Mouse (Mus musculus) urinary bladder, postnatal 10 days (tissue): ENCODE data around the gene Arhgef7.

ENCODE experiments used
- DNase-seq: peaks from one replicate; pipeline ENCODE4 v3.0.0; 2022; ENCODE audit warnings: low spot score

Gene Arhgef7

DNA sequence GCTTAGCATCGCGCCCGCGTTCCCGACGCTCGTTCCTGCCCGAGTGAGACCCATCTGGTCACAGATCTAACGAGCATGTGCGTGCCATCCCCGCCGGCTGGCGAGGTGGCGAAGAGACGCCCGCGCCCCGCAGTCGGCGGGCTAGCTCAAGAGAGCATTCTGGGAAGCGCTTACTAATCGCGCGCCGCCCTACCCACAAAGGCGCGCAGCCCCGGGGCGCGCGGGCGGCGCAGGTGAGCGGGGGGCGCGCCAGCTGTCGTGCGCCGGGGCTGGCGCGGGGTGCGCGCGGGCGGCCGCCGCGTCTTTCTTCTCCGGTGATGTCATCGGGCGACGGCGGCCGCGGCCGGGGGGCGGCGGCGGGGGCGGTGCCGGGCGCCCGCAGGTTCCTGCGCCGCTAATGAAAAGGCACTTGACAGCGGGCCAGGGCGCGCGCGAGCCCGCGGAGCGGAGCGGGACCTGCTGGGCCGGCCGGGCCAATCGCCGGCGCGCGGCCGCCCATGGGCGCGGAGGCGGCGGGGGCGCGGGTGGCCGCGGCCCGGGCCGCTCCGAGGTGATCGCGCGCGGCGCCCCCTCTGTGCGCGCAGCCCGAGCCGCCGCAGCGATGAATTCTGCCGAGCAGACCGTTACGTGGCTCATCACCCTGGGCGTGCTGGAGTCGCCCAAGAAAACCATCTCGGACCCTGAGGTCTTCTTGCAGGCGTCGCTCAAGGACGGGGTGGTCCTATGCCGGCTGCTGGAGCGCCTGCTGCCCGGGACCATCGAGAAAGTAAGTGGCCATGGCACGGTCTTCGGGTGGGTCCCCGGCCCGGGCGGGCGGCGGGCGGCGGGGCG, at the start of gene Arhgef7:
Arhgef7 (plus strand) TSS at position 71 of the 831 bp plus-strand sequence.
- no peak for DNase-seq

DNA sequence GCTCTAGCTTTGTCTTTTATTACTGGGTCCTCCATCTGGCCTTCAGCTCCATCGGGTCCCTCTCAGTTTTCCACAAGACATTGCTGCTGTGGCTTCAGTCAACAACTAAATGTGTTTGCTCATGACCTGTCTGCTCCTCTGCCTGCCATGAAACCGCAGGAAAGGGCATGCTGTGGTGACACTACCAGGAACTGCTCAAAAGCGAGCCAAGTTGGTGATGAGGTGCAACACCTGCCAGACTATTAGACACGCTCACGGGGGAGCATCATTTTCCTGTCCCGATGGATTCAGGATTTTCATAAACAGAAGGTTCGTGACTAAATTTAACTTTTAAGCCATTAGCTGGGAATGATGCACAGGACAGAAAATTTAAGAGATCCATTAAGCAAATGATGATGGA, 43.0 kb upstream of the Arhgef7 start:
- DNase-seq = no peak

DNA sequence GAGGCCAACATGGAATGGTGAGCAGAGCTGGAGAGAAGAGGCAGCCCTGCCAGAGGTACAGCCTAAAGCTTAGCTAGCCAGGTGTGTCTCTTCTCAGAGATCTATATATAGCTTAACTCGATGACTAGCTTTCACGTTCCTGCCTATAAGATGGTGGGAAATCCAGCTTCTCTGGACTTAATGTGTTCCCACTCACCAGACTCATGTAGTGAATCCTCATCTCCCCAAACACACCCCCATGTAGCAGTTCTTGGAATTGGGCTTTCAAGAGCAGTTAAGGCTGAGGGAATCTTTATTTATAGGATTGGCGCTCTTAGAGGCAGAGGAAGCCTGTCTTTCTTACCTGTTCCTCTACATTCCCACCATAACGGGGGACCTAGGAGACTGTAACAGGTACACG, 40.3 kb upstream of the Arhgef7 start:
- no peak for DNase-seq

DNA sequence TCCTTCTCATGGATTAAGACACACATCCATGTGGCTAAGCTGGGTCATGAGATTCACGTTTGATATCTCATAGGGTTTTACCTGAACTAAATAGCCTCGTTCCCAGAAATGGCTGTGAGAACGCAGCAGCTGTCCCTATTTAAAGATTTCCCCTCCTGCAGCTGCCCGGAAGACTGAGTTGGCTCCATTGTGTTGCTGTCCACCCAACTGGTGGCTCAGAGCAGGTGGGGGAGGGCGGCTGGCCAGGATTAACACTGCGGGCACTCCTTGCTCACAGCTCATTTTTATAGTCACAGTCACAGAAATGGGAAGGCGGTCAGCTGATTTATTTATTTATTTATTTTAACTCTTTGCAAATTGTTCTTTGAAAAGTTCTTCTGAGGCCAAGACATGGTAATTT, 37.6 kb upstream of the Arhgef7 start:
- no peak for DNase-seq

DNA sequence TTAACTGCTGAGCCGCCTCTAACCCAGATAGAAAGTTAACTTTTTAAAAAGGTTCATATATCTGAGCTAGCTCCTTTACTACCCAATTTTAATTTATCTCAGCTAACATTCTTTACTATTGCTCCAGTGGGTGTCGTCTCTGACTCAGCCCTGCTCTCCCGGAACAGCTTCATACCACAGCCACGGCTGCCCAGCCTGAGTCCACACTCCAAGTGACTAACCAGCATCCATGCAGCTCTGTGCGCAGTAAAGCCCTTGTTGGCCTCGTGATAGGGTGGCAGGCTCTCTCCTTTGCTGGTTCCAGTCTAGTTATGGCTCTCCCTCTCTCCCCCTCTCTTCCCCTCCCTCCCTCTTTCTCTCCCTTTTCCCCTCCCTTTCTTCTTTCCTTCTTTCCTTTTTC, 36.2 kb upstream of the Arhgef7 start:
- DNase-seq = no peak

DNA sequence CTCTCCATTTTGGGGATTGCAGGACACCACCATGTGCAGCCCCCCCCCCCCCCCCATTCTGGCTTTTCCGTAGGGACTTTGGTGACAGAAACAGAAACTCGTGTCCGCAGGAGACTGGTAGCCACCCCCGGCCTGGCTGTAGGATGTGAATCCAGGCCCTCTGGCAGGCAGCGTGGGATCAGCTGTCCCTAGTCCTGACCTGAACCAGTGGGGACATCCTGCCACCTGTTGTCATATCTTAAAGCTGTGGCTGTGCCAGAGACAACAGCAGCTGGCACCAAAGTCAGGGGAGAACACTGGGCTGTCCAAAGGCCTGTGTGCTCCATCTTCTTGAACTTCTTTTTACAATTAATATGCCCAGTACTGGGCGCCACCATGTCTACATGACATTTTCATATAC, 35.8 kb upstream of the Arhgef7 start:
- no peak for DNase-seq

DNA sequence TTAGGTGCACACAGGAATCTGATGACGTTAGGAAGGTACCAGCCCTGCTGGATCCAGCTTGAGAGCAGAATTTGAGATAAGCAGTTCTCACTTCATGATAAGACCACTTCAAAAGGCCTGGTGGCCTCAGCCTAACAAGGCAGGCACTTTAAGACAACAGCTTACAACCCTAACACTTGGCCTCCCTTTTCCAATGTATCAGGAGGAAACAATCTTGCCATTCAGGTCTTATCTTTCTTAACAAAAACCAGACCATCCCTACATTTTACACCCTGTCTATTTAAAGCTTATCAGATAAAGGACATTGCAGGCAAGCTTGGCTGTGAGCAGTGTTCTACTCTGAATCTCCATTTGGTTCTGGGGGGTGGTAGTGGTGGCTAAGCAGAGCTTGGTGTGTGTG, 35.1 kb upstream of the Arhgef7 start:
- DNase-seq = no peak

DNA sequence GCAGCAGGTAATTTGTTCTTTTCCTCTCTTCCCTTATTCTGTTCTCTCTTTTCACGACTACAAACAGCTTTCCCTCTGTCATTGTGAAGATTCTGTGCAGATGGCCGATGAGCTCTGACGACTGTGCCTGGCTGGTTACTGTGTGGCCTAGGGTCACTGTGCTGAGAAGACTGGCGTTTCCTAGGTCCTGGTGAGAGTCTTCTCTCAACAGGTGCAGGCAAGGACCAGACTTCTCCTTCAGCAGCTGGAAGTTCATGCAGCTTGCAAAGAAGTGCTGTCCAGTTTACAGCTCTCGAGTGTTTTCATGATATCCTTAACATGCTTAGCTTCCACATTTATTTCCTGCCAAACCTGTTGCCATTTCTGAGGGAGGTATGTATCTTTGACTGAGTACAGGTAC, 33.5 kb upstream of the Arhgef7 start:
- no peak for DNase-seq

DNA sequence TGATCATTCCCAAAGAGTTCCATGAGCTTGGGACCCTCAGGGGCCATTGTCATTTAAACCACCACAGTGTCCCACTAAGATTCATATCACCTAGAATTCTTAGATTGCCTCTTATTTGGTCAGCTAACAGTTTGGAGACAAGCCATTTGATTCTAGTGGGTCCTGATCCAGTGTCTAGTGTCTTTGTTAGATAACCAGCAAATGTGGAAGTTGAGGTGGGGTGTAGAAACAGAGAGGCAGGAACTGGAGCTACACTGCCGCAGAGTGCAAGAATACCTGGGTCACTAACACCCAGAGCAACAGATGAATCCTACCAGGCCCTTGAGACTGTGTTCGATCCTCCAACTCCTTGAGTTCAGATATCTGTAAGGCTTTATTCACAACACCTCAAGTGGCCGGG, 31.3 kb upstream of the Arhgef7 start:
- DNase-seq = no peak

DNA sequence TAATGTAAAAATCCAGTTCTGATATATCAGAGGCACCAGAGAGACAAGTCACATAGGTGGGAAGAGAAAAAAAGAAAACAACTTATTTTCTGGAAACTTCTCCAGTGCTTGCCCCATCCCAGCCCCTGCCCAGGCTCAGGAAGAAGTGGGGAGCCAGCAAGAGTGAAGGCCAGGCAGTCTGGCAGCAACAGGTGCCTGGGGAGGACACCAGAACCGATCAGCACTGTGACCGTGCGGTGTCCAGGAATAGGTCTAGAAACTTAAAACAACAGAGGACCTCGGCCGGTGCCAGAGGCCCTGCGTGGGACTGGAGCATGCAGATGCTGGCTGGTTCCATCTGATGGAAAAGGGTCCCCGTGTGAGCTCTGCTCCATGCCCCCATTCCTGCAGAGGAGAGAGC, 30.1 kb upstream of the Arhgef7 start:
- DNase-seq = no peak

DNA sequence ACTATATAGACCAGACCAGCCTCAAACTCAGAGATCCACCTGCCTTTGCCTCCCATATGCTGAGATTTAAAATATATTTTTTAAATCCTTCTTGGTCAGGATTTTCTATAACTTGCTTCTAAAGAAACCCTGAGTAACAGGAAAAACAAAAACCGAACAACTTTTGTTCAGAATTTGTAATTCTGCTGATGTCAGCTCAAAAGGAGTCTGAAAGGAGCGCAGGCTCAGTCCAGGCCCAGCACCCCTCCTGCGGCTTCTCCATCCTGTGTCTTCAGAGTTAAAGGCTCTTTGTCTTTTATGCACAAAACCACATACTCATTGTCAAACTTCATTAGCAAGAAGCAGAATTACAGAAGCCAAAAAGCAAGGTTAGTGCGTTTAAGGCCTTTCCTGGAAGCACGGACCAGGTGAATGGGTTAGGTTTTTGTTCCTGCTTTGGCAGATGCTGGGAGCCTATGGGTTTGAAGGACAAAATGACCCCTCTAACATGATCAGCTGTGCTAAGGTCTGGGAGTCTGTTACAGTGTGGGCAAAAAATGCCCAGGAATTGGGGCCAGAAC, 28.0 kb upstream of the Arhgef7 start:
- DNase-seq = no peak

DNA sequence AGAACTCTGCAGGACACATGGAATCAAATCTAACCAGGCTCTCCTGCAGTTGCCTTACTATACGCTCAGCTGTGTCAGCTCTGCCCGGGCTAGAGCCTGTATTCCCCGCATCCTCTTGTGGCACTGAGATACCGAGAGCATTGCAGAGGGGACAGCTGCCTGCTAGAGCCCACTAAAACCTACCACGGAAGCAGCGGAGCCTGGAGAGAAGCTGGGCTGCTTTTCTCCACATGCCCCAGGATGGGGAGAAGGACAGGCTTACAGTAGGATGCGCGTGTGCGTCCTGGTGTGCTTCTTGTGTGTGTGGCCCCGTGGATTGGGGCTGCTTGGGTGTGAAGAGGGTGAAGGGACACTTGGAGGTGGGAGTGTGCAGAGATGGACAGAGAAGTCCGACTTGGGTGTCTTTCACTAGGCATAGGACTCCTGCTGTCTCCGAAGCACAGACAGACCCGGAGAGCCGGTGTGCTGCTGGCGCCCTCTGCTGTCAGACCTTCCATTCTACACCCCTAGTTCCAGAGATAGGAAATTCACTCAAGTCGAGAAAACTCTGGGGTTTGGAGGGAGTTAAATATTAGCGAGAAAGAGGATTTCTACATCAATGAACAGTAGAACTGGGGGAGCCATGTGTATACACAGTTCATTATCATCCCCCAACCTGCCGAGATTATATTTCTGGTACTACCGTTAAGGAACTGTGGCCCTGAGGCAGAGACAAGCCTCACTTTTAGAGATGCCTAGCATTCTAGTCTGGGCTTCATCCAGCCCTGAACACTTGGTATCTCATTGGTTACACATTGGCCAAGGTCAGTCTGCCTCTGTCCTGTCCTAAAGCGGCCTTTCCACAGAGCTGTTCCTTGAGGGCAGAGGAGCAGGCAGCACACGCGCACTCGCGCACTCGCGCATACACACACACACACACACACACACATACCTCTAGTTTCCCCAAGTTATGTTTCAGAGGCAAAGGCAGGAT, 27.2 kb upstream of the Arhgef7 start:
- peak; percentile 30 for DNase-seq

DNA sequence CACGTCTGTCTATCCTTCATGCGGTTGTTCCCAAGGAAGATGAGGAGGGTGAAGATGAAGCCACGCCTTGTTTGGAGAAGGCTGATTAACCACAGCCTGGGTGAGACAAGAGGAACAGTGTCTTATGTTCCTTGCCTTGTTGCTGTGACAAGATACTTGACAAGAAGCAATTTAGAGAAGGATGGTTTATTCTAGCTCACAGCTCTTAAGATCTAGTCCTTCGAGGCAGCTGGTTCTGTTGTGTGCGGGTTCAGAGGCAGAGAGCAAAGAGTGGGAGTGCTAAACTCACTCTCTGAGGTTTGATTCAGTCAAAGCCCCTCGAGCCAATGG, 26.5 kb upstream of the Arhgef7 start, which contains the start of gene 1700016D06Rik:
1700016D06Rik (minus strand) TSS at position 31 of the 330 bp plus-strand sequence.
- no peak for DNase-seq

DNA sequence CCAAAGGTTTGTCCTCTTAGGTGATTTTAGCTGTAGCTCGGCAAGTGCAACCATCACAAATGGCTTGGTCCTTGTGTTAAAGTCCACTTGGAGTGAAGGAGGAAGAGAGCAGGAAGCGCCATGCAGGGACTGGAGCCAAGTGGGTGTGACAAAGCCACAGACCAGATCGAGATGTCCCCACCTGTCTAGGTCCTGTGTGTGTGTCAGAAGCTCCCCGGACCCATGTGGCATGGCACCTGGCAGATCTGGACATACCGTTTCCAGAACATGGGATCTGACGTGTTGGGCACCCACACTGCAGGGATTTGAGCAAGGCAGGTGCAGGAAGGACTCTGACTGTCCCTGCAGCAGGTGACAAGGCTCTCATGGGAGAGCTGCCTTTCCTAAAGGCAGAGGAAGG, 26.1 kb upstream of the Arhgef7 start:
- no peak for DNase-seq

DNA sequence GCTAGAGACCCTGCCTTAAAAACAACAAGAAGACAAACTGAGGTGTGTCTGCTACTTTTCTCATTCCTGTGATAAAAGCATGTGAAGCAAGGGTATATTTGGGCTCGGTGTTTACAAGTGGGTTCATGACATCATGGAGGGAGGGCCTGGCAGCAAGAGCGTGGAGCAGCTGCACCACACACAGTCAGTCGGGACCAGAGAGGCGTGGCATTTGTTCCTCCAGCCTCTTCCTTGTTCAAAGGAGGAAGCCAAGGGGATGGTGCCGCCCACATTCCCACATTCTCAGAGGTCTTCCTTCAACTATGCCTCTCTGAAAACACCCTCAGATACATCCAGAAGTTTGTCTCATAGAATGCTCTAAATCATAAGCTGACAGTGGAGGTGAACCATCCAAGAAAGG, 23.7 kb upstream of the Arhgef7 start:
- DNase-seq = no peak

DNA sequence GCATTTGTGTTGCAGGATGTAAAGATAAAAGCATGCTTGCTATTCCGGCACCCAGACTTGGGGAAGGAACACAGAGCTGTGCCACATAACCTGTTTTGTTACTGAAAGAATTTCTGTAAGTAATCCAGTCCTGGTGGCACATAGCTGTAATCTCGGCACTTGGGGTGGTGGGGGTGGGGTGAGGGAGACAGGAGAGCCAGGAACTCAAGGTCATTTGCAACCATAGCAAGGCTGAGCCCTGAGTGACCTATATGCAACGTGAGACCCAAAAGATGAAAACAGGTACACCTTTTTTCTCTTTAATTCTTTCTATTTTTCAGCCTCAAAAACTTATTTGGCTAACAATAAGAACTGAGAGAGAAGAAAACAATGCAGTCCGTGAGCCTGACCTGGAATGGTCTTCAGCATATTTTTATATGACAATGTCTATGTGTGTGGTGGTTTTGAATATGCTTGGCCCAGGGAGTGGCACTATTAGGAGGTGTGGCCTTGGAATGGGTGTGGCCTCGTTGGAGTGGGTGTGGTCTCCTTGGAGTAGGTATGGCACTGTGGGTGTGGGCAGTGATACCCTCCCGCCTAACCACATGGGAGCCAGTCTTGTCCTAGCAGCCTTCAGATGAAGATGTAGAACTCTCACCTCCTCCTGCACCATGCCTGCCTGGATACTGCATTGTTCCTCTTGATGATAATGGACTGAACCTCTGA, 22.7 kb upstream of the Arhgef7 start:
- no peak for DNase-seq

DNA sequence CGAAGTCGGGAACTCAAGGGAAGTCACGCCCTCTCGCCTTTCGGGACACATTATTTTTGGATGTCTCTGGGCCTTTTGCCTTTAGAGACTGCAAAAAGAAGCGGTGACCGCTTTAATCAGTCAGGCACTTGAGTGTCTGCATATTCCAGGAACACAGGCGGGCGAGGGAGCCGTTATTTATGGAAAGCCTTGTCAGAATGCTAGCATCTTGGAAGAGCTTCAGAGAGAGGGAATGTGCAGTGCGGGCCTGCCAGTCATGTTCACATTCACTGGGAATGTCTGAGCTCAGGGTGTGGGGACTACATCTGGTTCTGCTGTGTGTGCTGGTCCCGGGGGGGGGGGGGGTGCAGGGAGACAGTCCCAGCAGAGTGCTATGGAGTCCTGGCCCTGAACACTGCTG, 21.7 kb upstream of the Arhgef7 start:
- no peak for DNase-seq

DNA sequence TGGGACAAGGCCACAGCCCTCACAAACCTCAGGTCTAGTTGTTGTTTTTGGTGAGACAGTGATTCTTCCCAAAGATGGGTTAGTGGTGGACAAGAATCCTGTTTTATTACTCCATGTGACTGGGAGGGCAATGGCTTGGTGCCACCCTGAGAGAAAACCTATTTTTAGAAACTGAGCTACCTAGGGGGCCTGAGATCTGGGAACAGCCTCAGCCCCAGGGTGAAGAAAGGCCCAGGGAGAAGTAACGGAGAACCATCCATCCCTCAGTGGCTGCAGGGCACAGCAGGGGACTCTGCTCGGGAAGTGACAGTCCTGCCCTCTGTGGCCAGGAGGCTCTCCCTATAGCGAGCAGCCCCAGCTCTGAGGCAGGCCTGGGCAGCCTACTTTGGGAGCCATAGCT, 19.8 kb upstream of the Arhgef7 start:
- DNase-seq = no peak

DNA sequence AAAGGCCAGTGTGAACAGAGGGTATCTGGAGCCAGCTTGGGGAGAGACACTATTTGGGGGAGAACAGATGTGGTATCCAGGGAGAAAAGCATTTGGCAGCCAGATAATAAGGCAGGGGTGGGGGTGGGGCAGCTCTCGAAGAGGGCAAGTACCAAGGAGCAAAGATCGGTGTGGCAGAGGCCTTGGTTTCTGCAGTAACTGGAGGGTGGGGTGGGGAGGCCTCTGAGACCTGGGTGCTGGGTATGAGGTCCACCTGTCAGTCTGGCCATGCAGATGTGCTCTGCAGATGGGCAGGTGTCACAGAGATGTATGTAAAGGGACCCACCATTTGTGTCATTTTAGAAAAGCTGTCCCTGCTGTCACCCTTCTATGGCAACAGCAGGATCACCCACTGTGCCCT, 18.7 kb upstream of the Arhgef7 start:
- no peak for DNase-seq

DNA sequence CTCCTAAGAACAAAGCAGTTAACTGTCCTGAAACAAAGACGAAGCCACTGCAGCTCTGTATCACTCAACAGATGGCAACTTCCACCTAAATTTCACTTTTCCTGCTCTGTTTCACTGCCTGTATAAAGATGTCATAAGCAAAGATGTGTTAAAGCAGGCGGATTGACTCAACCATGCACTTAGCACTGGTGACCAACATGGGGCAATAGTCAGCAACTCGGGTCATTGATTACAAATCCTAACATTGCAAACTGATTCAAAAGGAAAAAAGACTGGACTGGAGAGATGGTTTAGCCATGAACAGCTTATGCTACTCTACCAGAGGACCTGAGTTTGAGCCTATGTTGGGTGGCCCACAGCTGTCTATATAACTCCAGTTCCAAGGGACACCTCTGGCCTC, 18.0 kb upstream of the Arhgef7 start:
- no peak for DNase-seq

DNA sequence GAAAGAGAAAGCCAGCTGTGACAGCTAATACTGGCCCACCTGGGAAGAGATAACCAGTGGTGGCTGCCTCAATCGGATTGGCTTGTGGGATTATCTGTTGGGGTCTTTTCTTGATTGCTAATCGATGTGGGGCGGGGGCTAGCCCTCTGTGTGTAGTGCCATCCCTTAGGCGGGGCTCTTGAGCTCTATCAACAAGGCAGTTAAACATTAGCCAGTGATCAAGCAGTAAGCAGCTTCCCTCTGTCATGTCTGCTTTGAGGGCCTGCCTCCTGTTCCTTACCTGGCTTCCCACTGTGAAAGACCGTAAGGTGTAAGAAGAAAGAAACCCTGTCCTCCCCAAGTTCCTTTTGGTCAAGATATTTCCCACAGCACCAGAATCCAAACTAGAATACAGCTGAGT, 17.1 kb upstream of the Arhgef7 start:
- no peak for DNase-seq

DNA sequence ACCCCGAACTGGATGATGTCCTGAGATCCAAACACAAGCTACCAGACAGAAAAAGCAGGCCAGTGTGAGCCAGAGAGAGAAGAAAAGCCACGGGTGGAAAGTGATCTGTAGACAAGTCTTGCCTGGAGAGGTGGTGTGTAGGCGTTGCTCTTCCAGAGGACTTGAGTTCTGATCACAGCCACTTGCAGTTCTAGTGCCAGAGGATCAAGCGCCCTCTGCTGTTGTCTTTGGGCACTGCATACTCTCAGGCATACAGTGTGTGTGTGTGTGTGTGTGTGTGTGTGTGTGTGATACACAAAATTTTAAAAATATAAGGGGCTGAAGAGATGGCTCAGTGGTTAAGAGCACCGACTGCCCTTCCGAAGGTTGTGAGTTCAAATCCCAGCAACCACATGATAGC, 15.3 kb upstream of the Arhgef7 start:
- DNase-seq = no peak
